Mouse (Mus musculus): Measurements from ENCODE around the gene Vmn1r32. TPM values are rescaled to one million over a fixed set of nuclear protein-coding genes. Genes with fewer than 3 reads are reported as not detected.

Vmn1r32 gene
- total RNA-seq (2014; rRNA removed) = not detected in 2 replicates
- polyA plus RNA-seq (2012; rRNA removed) = not detected in 2 replicates

DNA sequence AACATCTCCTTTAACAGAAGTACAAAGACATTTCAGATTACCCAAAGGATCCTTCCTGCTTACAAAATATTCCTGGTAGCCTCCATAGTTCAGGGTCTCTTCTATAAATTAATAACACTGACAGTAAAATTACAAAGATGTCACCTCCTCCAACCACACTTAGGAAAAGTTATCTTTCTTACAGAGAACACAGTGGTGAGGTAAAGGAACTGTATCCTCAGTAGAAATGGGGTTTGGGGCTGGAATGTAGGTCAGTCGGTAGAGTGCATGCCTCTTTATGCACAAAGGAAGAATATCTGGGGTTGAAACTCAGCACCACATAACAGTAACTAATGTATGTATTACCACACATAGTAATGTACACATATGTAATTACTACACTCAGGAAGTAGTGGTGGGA is at the start of gene Vmn1r32:
Gene Vmn1r32 (minus strand): TSS at position 101 of the 400 bp plus-strand sequence.
- Histone ChIP-seq H3K27me3 (ENCODE audit: control insufficient read depth, insufficient read depth, low read length) (no peaks in the 10 kb centered on the region), H3K4me1 (ENCODE audit: control insufficient read depth, insufficient read depth, low read length) (no peaks in the 10 kb centered on the region), H3K36me3 (ENCODE audit: control insufficient read depth, insufficient read depth, low read length) (no peaks in the 10 kb centered on the region), H3K4me3 (ENCODE audit: insufficient read depth, low read depth, low read length) (no peak within 1 kb of the TSS), H3K27ac (replicated peaks; ENCODE audit: insufficient read depth, low read depth, low read length) (no peak within 1 kb of the TSS), H3K79me2 (ENCODE audit: control insufficient read depth, insufficient read depth, low read length) (no peaks in the 10 kb centered on the region), H3K9ac (ENCODE audit: low read depth, low read length) (no peak within 1 kb of the TSS)
- WGBS = 73% methylated on average over 1 of the region's 1 CpGs
- TF ChIP-seq POLR2A (IDR thresholded peaks at IDR 0.05; ENCODE audit: extremely low read depth, insufficient read depth, low read length) (no peak), CTCF (IDR thresholded peaks at IDR 0.05; ENCODE audit: low read depth, low read length) (no peak)
- no peak for DNase-seq (ENCODE audit: extremely low read depth, low read depth, low spot score)

- DNase-seq (ENCODE audit: extremely low read depth, low read depth, low spot score) = no peak
Measured at GRCm38 (mm10) chr6:66595804-66596203, 35.9 kb upstream of the Vmn1r32 start.

GRCm38 (mm10) chr6:66535966-66536365 is 23.9 kb downstream of the Vmn1r32 start:
- peaks cover 3% of the 10 kb centered on the region; the same call in 1 of the 2 replicates for H3K4me1 ChIP-seq (ENCODE audit: control insufficient read depth, insufficient read depth, low read length)
- TF ChIP-seq CTCF (IDR thresholded peaks at IDR 0.05; ENCODE audit: low read depth, low read length) (no peak), POLR2A (IDR thresholded peaks at IDR 0.05; ENCODE audit: extremely low read depth, insufficient read depth, low read length) (no peak)
- peak overlapping the region; percentile 89; the same call in 1 of the 2 replicates for H3K4me3 ChIP-seq (ENCODE audit: insufficient read depth, low read depth, low read length)
- H3K27me3 ChIP-seq (ENCODE audit: control insufficient read depth, insufficient read depth, low read length) = no peaks in the 10 kb centered on the region
- no peaks in the 10 kb centered on the region for H3K79me2 ChIP-seq (ENCODE audit: control insufficient read depth, insufficient read depth, low read length)
- H3K27ac ChIP-seq (replicated peaks; ENCODE audit: insufficient read depth, low read depth, low read length) = no peak overlapping the region
- H3K36me3 ChIP-seq (ENCODE audit: control insufficient read depth, insufficient read depth, low read length) = no peaks in the 10 kb centered on the region
- H3K9ac ChIP-seq (ENCODE audit: low read depth, low read length) = no peak overlapping the region; the same call in 1 of the 2 replicates
- peak; percentile 9 for DNase-seq (ENCODE audit: extremely low read depth, low read depth, low spot score)
- WGBS = 13% methylated on average over 7 of the region's 7 CpGs

More at GRCm38 (mm10) chr6:66595804-66596203, 35.9 kb upstream of the Vmn1r32 start:
- no peak overlapping the region for H3K4me3 ChIP-seq (ENCODE audit: insufficient read depth, low read depth, low read length)
- no peaks in the 10 kb centered on the region for H3K4me1 ChIP-seq (ENCODE audit: control insufficient read depth, insufficient read depth, low read length)
- no peak overlapping the region for H3K27ac ChIP-seq (replicated peaks; ENCODE audit: insufficient read depth, low read depth, low read length)
- H3K79me2 ChIP-seq (ENCODE audit: control insufficient read depth, insufficient read depth, low read length) = no peaks in the 10 kb centered on the region
- no peak overlapping the region for H3K9ac ChIP-seq (ENCODE audit: low read depth, low read length)
- no peaks in the 10 kb centered on the region for H3K27me3 ChIP-seq (ENCODE audit: control insufficient read depth, insufficient read depth, low read length)
- no peaks in the 10 kb centered on the region for H3K36me3 ChIP-seq (ENCODE audit: control insufficient read depth, insufficient read depth, low read length)
- TF ChIP-seq POLR2A (IDR thresholded peaks at IDR 0.05; ENCODE audit: extremely low read depth, insufficient read depth, low read length) (no peak), CTCF (IDR thresholded peaks at IDR 0.05; ENCODE audit: low read depth, low read length) (no peak)

DNA sequence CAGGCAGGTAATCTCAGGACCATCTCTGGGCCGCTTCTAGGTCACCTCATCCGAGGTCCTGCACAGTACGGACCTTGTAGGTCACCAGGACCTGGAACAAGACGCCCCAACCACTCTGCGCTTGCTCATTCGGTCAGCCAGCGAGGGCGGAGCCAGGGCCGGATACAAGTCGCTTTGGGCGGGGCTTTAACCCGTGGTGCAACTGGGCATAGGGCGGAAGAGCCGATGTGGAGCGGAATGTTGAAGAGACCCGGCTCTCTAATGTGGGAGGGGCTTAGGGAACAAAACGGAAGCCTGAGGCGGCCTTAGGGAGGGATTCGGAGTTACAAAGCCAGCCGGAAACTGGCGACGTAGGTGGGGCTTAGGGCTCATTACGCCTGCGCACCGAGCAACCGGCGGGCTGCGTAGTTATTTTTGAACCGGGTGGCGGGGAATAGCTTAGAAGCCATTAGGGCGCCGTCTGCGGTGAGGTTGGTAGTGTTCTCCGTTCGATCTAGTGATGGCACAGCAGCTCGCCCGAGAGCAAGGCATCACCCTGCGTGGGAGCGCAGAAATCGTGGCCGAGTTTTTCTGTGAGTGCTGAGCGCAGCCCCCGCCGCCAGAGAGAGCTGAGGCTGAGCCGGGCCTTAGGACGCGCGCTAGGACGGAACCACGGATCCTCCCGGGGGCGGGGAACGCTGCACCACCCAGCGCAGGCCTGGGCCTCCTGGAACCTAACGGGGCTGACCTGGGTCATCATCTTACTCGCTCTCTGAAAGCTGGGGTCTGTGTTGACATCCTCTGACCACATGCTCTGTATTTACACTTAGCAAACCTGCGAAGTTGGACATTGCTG is 24.7 kb downstream of the Vmn1r32 start, which contains the start of gene Mad2l1:
Gene Mad2l1 (plus strand): TSS at position 363 of the 835 bp plus-strand sequence.
- Histone ChIP-seq H3K4me3 (ENCODE audit: insufficient read depth, low read depth, low read length) (peak within 1 kb of the TSS; percentile 89), H3K9ac (ENCODE audit: low read depth, low read length) (peak within 1 kb of the TSS; percentile 63), H3K36me3 (ENCODE audit: control insufficient read depth, insufficient read depth, low read length) (no peaks in the 10 kb centered on the region), H3K4me1 (ENCODE audit: control insufficient read depth, insufficient read depth, low read length) (peaks cover 3% of the 10 kb centered on the region; the same call in 1 of the 2 replicates), H3K27me3 (ENCODE audit: control insufficient read depth, insufficient read depth, low read length) (no peaks in the 10 kb centered on the region), H3K27ac (replicated peaks; ENCODE audit: insufficient read depth, low read depth, low read length) (peak within 1 kb of the TSS; percentile 19; the same call in 1 of the 2 replicates), H3K79me2 (ENCODE audit: control insufficient read depth, insufficient read depth, low read length) (no peaks in the 10 kb centered on the region)
- DNase-seq (ENCODE audit: extremely low read depth, low read depth, low spot score) = peak; percentile 98
- WGBS = under 1% methylated on average over 57 of the region's 57 CpGs
- TF ChIP-seq POLR2A (IDR thresholded peaks at IDR 0.05; ENCODE audit: extremely low read depth, insufficient read depth, low read length) (peak; percentile 21; the same call in 1 of the 2 replicates), CTCF (IDR thresholded peaks at IDR 0.05; ENCODE audit: low read depth, low read length) (peak; percentile 13; the same call in 1 of the 2 replicates)

DNA sequence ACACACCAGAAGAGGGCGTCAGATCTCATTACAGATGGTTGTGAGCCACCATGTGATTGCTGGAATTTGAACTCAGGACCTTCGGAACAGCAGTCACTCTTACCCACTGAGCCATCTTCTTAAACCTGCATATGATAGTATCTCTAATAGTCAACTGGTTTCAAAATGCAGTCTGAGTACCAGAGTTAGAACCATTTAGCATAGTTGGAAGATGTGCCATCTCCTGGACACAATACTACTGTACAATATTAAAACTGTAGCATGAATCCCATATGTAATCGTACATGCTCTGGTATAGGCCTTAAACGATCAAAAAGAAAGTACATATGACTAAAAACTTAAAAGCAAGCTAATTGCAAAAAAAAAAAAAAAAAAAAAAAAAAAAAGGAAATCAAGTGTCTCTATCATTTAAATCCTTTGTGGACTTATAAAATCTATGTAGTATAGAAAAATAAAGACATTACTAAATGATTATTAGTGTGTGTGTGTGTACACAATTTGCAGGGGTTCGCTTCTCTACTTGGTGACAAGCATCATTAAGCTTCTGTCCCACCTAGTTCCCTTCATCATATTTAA is 25.4 kb downstream of the Vmn1r32 start:
- H3K4me1 ChIP-seq (ENCODE audit: control insufficient read depth, insufficient read depth, low read length) = peaks cover 3% of the 10 kb centered on the region; the same call in 1 of the 2 replicates
- TF ChIP-seq CTCF (IDR thresholded peaks at IDR 0.05; ENCODE audit: low read depth, low read length) = no peak
- TF ChIP-seq POLR2A (IDR thresholded peaks at IDR 0.05; ENCODE audit: extremely low read depth, insufficient read depth, low read length) = no peak
- H3K27ac ChIP-seq (replicated peaks; ENCODE audit: insufficient read depth, low read depth, low read length) = 0 out of 2 replicates have a peak overlapping the region, but pooled peaks have one; percentile 19
- H3K79me2 ChIP-seq (ENCODE audit: control insufficient read depth, insufficient read depth, low read length) = no peaks in the 10 kb centered on the region
- H3K4me3 ChIP-seq (ENCODE audit: insufficient read depth, low read depth, low read length) = peak overlapping the region; percentile 32
- H3K9ac ChIP-seq (ENCODE audit: low read depth, low read length) = no peak overlapping the region
- no peaks in the 10 kb centered on the region for H3K36me3 ChIP-seq (ENCODE audit: control insufficient read depth, insufficient read depth, low read length)
- DNase-seq (ENCODE audit: extremely low read depth, low read depth, low spot score) = peak; percentile 3
- WGBS = 73% methylated on average over 5 of the region's 5 CpGs
- no peaks in the 10 kb centered on the region for H3K27me3 ChIP-seq (ENCODE audit: control insufficient read depth, insufficient read depth, low read length)

All from liver, adult 2 months (tissue).